Mouse (Mus musculus) testis, adult 2 months (tissue): Measurements from ENCODE around the gene Med26.

Experiments used
- CTCF ChIP-seq: fragments of 200-500 bp; IDR thresholded peaks from 2 replicates; pipeline ENCODE4 v1.5.1; 2012; ENCODE audit warnings: low read depth, mild to moderate bottlenecking, inconsistent platforms, low read length, moderate library complexity; ENCODE audit not compliant: control insufficient read depth, insufficient read depth, insufficient replicate concordance
- POLR2A ChIP-seq: fragments of 200-500 bp; IDR thresholded peaks from 2 replicates; pipeline ENCODE4 v1.6.1; 2012; ENCODE audit warnings: low read depth, mild to moderate bottlenecking, inconsistent platforms, low read length, moderate library complexity; ENCODE audit not compliant: control insufficient read depth

DNA sequence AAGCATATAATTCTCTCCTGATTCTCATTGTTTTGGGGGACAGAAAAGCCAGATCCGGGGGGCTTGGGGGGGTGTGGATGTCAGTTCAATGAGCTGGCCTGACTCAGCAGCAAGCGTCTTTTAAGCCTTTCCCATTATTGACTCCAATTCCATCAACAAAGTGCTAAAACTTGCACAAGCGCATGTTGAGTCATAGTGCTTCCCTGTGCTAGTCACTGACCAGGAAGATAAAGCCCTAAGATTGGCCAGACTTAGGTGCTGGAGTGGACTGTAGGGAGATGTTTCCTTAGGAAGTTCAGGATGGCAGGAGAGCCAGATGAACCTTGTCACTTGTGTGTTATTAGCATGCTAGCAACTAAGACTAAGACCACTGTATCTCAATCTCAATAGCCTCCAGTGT is 13.2 kb downstream of the Med26 start:
- TF ChIP-seq POLR2A (no peak), CTCF (no peak)
